Mouse (Mus musculus) T-helper 2 cell (primary cell): ENCODE measurements around the gene Ankrd66.
"Not testable (repeated sequence)": the region's sequence is repeated elsewhere in the genome, so short reads cannot be mapped to it uniquely, and the experiment has no call there.

Experiments
- in situ Hi-C: fragments of 300-600 bp; cut with MboI, MseI; formaldehyde crosslinking; loops from one replicate; pipeline ENCODE4 v1.15.1; 2025; ENCODE audit warnings: high pct_unique_total_duplicates

Gene Ankrd66

DNA sequence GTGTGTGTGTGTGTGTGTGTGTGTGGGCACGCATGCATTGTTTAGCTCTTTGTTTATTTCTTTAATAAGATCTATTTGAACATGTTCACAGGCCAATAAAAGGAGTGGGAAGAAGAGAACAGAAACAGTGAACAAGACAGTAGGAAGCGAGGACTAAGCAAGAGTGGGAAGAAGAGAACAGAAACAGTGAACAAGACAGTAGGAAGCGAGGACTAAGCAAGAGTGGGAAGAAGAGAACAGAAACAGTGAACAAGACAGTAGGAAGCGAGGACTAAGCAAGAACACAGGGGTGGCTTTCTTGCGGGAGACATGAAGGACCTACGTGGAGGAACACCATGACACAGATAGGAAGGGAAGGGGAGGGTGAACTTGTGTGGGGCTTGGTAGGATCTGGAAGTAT lies 6.6 kb downstream of the Ankrd66 start:
- in situ Hi-C loops: not testable (repeated sequence)

DNA sequence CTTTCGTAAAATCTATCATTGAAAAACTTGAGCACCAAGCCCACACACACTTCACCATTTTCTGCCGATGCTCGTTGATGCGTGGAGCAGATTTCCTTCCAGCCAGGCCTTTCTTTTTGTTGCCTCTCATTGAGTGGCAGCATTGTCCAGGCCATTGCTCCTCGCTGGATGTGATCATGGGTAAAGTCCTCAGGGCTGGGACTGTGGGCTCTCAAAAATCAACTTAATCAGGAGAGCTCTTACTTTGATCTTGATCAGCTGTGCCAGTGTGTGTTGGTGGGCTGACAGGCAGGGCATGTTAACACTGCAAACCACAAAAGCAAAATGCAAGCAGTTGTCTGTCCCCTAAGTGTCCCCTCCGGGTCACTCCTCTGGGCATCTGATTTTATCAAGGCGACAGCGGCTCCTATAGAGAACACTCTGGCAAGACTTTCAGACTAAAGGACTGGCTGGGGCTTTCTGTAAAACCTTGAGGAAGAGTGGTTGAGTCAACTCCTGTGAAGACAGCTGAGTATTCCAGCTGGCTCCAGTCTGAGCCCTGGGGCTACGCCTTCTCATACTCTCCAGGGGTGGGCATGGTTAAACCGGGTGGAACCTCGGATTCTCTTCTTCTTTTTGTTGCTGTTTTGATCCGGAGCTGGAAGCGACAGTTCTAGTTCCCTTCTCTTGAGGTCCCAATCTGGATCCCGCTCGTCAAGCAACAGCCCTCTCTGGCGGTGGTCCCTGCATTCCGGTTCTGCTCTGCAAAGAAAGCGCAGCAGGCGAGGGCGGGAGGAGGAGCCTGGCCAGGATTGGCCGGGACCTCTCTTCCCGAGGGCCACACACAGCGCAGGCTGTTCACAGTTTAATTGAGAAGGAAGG lies 8.8 kb downstream of the Ankrd66 start:
- in situ Hi-C loops: no loop called here

DNA sequence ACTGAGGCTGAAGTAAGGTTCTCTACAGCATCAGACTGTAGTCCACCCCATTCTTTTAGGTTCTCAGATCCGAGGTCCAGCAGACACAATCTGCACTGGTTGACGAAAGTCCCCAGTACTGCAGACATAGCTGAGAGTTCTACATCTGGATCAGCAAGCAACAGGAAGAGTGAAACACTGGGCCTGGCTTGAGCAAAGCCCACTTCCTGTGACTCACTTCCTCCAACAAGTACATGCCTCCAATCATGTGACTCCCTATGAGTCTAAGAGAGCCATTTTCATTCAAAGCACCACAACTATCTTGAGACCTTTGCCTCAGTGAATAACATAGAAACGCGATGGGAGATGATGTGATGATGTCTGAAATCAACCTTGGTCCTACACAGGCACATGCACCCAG lies 12.2 kb downstream of the Ankrd66 start:
- in situ Hi-C loops: no loop called here

DNA sequence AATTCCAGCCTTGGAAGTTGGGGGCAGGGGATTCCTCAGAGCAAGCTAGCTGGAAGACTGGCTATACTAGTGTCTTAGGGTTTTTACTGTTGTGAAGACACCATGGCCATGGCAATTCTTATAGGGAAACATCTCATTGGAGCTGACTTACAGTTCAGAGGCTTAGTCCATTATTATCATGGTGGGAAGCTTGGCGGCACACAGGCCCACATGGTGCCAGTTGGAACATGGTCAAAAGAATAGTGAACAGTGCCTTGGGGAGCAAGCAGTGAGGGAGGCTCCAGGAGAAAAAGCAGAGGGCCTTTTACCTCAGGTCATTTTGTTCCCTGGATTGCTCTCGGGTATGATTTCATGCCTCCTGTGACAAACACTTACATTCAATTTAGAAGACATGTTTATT lies 12.9 kb downstream of the Ankrd66 start:
- in situ Hi-C loops: no loop called here

DNA sequence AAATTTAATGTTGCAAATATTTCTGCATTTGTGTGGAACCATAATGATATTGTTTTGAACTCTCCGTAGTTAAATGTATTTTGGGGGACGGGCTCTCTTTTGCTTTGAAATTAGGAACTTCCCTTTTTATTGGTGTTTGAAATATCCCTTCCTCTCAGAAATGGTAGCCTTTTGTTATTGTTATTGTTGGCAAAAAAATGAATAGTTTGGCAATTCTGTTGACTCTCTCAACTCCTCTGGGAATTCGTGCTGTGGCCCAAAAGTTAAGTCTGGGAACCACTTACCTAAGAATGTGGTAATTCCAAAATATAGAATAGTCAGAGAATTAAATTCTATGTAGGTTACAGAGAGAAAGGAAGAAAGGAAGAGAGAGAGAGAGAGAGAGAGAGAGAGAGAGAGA lies 23.3 kb downstream of the Ankrd66 start:
- in situ Hi-C loops: loop anchor here (5.0 kb wide), 1 partner anchor 92 kb away; no protein-coding TSS in a partner anchor

GRCm38 (mm10) chr17:43518644-43519409 lies 24.6 kb downstream of the Ankrd66 start:
- in situ Hi-C loops: no loop called here

GRCm38 (mm10) chr17:43510782-43511181 lies 32.7 kb downstream of the Ankrd66 start:
- in situ Hi-C loops: no loop called here

GRCm38 (mm10) chr17:43504594-43504934 lies 38.9 kb downstream of the Ankrd66 start:
- in situ Hi-C loops: no loop called here

DNA sequence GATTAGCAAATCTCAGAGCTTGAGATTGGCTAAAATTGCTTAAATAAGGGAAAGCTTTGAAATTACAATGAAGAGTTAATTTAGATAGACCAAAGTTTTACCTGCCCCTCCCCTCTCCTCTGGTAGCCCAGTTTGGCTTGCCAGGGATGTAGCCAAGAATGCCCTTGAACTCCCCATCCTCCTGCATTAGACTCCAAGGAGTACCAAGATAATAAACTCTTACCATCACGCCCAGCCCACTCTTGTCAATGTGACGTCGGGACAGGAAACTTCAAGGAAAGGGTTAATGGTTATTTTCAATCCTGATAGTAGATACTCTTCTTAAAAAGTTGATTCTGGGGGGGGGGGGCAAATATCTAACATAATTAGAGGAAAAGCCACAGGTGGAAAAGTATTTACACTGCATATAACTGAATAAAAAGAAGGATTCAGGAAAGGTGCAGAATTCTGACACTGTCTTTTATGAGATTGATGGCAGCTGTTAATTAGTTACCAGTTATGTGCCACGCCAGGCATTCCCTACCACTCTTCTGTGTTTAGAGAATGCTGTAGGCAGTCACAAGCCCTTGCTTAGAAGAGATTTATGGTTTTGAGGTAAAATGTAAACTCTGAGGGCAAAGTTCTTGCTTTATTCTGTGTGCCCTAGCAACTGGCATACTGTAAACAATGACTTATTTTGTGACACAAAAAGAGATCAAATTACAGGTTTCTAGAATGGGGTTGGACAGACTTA lies 39.4 kb downstream of the Ankrd66 start:
- in situ Hi-C loops: no loop called here

DNA sequence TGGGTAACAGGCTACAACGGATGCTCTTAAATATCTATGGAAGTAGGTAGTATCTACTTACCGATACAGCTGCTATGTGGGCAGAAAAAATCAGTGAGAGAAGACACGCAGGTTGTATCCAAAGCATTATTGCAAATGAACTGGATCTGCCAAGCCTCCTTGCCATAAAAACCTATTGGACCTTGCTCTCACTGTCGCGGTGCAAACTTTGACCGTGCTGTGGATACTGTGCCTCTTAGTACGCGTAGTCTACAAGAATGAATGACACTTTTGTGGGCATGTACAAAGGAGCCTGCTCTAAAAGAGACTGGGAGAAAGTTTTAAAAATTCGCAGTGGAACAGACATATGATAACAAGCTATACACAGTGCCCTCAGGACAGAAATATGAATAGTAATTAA lies 40.8 kb downstream of the Ankrd66 start, which contains the start of gene Mep1a:
Mep1a (minus strand) TSS at position 221 of the 400 bp plus-strand sequence.
- in situ Hi-C loops: no loop called here

- in situ Hi-C loops: no loop called here
Measured at GRCm38 (mm10) chr17:43501631-43502030, 41.8 kb downstream of the Ankrd66 start.

GRCm38 (mm10) chr17:43501223-43501622 lies 42.2 kb downstream of the Ankrd66 start:
- in situ Hi-C loops: no loop called here

DNA sequence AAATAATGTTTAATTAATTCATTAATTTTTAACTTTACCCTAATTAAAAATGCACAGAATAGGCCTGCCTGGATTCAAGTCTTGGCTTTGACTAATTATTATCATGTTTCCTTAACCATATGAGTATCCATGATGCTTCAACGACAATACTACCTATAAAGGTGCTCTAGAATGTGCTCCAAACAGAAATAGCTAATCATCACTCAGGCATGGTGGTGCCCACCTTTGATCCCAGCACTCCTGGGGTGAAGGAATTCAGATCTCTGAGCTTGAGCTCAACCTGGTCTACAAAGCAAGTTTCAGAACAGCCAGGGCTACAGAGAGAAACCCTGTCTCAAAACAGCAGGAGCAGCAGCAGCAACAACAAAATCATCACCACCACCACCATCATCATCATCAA lies 42.9 kb downstream of the Ankrd66 start:
- in situ Hi-C loops: no loop called here

GRCm38 (mm10) chr17:43497521-43497920 lies 45.9 kb downstream of the Ankrd66 start:
- in situ Hi-C loops: no loop called here

GRCm38 (mm10) chr17:43495502-43495901 lies 47.9 kb downstream of the Ankrd66 start:
- in situ Hi-C loops: no loop called here

DNA sequence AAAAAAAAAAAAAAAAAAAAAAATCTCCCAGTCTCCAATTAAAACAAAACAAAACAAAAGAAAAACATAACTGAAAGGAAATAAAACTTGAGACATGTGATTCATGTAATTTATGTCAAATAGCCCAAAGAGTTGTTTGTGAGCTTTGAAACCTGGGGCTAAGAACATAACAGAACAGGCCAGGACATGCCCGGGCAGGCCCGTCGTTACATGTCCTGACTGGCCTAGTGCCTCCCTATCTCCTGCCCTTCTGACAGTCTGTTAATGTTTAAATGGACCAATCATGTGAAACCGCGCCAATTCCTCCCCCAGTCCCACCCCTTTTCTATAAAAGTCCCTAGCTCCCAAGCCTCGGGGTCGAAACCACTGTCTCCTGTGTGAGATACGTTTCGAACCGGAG lies 53.1 kb downstream of the Ankrd66 start:
- in situ Hi-C loops: not testable (repeated sequence)

DNA sequence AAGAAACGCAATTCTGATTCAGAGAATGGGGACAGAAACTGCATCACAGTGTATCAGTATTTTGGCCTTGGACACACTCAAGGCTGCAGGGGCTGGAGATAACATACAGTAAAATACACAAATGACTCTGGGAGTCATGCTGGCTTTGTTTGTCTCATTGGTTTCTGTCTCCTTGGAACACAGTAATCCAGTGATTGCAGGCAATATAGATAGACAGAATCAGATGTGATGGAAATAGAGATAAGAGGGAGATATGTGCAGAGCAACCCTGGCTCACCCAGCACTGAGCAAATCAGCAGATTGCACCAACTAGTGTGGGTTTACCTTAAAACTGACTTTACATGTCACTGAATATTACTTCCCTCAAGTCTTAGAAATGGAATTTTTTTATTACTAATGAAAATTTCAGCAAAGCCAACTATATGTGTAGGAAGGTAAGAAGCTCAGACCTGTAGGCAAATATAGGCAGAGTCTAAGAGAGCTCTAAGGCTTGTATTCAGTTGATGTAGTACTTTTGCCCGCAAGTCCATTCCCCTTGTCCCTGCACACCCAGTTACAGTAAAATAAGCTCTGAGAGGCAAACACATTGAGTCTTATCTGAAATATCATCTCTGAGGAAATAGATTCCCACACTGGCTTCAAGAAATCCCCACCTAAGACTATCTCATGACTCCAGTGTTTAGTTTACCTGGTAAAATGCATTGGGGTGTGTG lies 54.8 kb downstream of the Ankrd66 start:
- in situ Hi-C loops: no loop called here

- in situ Hi-C loops: no loop called here
Measured at GRCm38 (mm10) chr17:43485982-43486381, 57.5 kb downstream of the Ankrd66 start.
